Mouse (Mus musculus) lung, embryonic 16.5 days (tissue): ENCODE measurements around the gene Tube1. TPM values are rescaled to one million over a fixed set of nuclear protein-coding genes. Genes with fewer than 3 reads are reported as not detected.

ENCODE experiments used
- ATAC-seq: fragments of 200-750 bp; cut with Nextera tagmentation; 2 replicates; pipeline ENCODE4 v1.8.0; 2017; ENCODE audit warnings: low read depth, mild to moderate bottlenecking, moderate library complexity
- H3K27ac ChIP-seq: fragments of 300-500 bp; sonication (generic); 2 replicates; pipeline ENCODE4 v1.5.1; 2014; ENCODE audit warnings: mild to moderate bottlenecking, control low read depth, low read length
- H3K27me3 ChIP-seq: fragments of 300-500 bp; sonication (generic); 2 replicates; pipeline ENCODE4 v1.6.1; 2014; ENCODE audit warnings: low read depth, low read length, mixed read lengths; ENCODE audit not compliant: control insufficient read depth, insufficient read depth
- H3K36me3 ChIP-seq: fragments of 300-500 bp; sonication (generic); 2 replicates; pipeline ENCODE4 v1.6.1; 2014; ENCODE audit warnings: low read length; ENCODE audit not compliant: control insufficient read depth, insufficient read depth
- H3K4me1 ChIP-seq: fragments of 300-500 bp; sonication (generic); replicated peaks from 2 replicates; pipeline ENCODE4 v1.6.1; 2014; ENCODE audit warnings: low read length, mixed read lengths; ENCODE audit not compliant: control insufficient read depth, insufficient read depth
- H3K4me2 ChIP-seq: fragments of 300-500 bp; sonication (generic); 2 replicates; pipeline ENCODE4 v1.6.1; 2014; ENCODE audit warnings: low read depth, low read length, control low read depth
- H3K4me3 ChIP-seq: fragments of 300-500 bp; sonication (generic); 2 replicates; pipeline ENCODE4 v1.5.1; 2014; ENCODE audit warnings: mild to moderate bottlenecking, low read length, control low read depth
- H3K9ac ChIP-seq: fragments of 300-500 bp; sonication (generic); 2 replicates; pipeline ENCODE4 v1.6.1; 2014; ENCODE audit warnings: low read length, control low read depth
- H3K9me3 ChIP-seq: fragments of 300-500 bp; sonication (generic); 2 replicates; pipeline ENCODE4 v1.6.1; 2016; ENCODE audit warnings: low read length; ENCODE audit not compliant: control insufficient read depth
- WGBS: fragments of 180-500 bp; shearing (Covaris S2); extraction: QIAGEN DNeasy Blood & Tissue Kit; methylation state at CpG from one replicate; pipeline ENCODE4 v1.1.7; 2014; 5-methylcytosine and 5-hydroxymethylcytosine counted together
- polyA plus RNA-seq: library from polyadenylated mRNA; unstranded; fragments of >200 nt; fragmentation: Nextera tagmentation; extraction: Ambion mirVana; gene quantifications from 2 replicates; pipeline ENCODE4 v1.2.1, GENCODE M21; 2015

The Tube1 gene
- polyA plus RNA-seq, 1 experiment from 2014 or later = 20.6 TPM

DNA sequence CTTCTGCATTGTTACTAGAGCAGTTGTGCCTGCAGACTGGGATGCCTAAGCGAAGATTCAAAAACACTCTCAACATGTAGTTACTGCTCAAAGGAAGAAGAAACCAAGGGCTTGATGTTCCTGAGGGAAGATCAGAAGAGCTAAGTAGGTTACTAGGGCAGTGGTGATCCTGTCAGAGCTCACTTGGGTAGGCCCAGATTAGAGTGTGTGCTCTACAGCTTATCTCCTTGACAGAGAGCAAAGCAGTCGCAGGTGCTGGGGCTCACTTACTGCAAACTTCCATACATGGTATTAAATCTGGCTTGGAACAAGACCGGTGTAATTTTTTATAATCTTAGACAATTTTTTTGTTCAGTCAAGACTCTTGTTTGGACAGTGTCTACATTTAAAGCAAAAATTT lies 4.0 kb downstream of the Tube1 start:
- Histone ChIP-seq H3K4me3 (no peak overlapping the region), H3K27ac (no peak overlapping the region), H3K4me1 (peaks cover 6% of the 10 kb centered on the region), H3K9ac (no peak overlapping the region), H3K9me3 (no peaks in the 10 kb centered on the region), H3K36me3 (peaks cover 10% of the 10 kb centered on the region), H3K4me2 (no peak overlapping the region), H3K27me3 (no peaks in the 10 kb centered on the region)
- WGBS = 96% methylated on average over 3 of the region's 3 CpGs
- no peak for ATAC-seq

DNA sequence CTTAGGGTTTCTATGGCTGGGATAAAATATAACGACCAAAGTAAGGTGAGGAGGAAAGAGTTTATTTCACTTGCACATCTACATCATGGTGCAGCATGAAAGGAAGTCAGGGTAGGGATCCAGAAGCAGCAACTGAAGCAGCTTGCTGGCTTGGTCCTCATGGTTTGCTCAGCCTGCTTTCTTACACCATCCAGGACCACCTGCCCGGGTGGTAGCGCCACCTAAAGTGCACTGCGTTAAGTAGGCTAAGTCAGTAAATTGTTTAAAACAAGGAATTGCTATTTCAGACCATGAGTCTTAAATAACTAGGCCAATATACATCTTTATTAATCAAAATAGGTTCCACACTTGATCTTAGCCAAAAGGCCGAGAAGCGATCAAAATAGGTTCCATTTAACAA lies 5.0 kb downstream of the Tube1 start:
- Histone ChIP-seq H3K4me2 (no peak overlapping the region), H3K4me3 (no peak overlapping the region), H3K27me3 (no peaks in the 10 kb centered on the region), H3K4me1 (peaks cover 6% of the 10 kb centered on the region), H3K27ac (no peak overlapping the region), H3K36me3 (peaks cover 11% of the 10 kb centered on the region), H3K9me3 (no peaks in the 10 kb centered on the region), H3K9ac (no peak overlapping the region)
- ATAC-seq = no peak
- WGBS = 86% methylated on average over 6 of the region's 6 CpGs

DNA sequence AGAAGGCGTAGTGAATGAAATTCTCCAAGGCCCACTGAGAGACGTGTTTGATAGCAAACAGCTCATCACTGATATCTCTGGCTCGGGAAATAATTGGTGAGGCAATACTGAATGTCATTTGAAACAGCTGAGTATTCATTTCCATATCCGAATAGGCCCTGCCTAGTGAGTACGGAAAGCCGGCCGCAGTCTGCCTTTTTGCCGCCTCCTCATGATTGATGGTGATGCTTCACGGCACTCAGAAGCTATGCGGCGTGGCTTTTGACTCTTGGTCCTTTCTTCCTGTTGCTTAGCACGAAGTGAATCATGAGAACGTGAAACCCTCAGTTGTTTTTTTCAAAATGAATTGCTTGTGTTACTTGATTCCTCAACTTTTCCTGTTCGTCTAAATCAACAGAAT lies 7.1 kb downstream of the Tube1 start:
- peaks cover 19% of the 10 kb centered on the region for H3K36me3 ChIP-seq
- no peaks in the 10 kb centered on the region for H3K27me3 ChIP-seq
- H3K9ac ChIP-seq = no peak overlapping the region
- no peaks in the 10 kb centered on the region; the same call in 1 of the 2 replicates for H3K4me1 ChIP-seq
- no peak for ATAC-seq
- WGBS = 63% methylated on average over 14 of the region's 14 CpGs
- H3K9me3 ChIP-seq = no peaks in the 10 kb centered on the region
- no peak overlapping the region for H3K4me3 ChIP-seq
- H3K27ac ChIP-seq = no peak overlapping the region
- H3K4me2 ChIP-seq = no peak overlapping the region

DNA sequence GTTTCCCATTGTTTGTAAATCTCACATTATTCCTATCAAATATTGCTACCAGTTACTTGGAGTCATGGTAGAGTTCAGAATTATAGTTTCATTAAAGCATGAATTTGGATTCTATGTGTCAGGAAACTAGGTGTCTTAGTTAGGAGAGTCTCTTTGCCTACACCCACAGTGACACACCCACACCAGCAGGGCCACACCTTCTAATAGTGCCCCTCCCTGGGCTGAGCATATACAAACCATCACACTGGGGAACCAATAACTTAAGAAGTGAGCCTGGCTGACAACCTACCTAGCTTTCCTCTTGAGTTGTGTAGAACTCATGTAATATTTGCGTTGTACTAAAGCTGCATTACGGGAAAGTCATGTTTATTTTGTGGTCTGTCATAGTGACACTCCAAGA lies 7.6 kb downstream of the Tube1 start:
- WGBS = 81% methylated on average over 2 of the region's 2 CpGs

DNA sequence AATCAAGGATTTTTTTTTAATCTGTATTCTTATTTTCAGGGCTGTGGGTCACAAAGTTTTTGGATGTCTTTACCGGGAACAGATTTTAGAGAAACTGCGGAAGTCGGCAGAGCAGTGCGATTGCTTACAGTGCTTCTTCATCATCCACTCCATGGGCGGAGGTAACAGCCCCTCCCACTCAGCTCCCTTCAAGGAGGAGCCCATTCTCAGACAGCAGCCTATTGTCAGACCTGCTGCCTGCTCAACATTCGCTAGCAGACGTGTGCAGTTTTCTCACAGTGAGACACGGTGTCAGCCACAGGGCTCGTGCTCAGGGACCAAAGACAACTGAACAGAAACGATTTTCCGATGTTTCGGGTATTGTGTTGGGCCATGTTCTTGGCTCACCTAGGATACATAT lies 8.4 kb downstream of the Tube1 start:
- Histone ChIP-seq H3K4me3 (no peak overlapping the region), H3K36me3 (peaks cover 23% of the 10 kb centered on the region), H3K9me3 (no peaks in the 10 kb centered on the region), H3K4me2 (no peak overlapping the region), H3K27ac (no peak overlapping the region), H3K27me3 (no peaks in the 10 kb centered on the region), H3K9ac (no peak overlapping the region), H3K4me1 (no peaks in the 10 kb centered on the region)
- WGBS = 88% methylated on average over 12 of the region's 12 CpGs
- ATAC-seq = no peak

More for the DNA sequence above, 7.6 kb downstream of the Tube1 start:
- no peak overlapping the region for H3K4me2 ChIP-seq
- no peaks in the 10 kb centered on the region for H3K27me3 ChIP-seq
- H3K9me3 ChIP-seq = no peaks in the 10 kb centered on the region
- H3K27ac ChIP-seq = no peak overlapping the region
- ATAC-seq = no peak
- H3K4me3 ChIP-seq = no peak overlapping the region
- peaks cover 23% of the 10 kb centered on the region for H3K36me3 ChIP-seq
- H3K4me1 ChIP-seq = no peaks in the 10 kb centered on the region
- no peak overlapping the region for H3K9ac ChIP-seq

DNA sequence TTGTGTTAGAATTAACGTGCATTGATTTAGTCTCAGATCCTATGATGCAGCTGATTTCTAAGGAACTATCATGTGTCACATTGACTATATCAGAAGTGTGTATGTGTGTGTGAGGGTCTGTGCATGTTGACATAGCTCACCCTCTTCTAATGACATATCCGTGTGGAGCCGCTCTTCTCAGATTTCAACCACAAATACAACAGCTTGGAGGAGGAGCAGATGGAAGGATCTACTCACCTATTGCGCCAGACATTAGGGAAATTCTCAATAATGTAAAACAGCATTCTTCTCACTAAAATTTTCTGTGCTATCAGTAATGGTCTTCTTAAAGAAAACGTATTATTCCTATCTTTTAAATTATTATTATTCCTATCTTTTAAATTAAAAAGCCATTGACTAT lies 22.9 kb downstream of the Tube1 start:
- Histone ChIP-seq H3K9ac (no peak overlapping the region), H3K27ac (no peak overlapping the region), H3K9me3 (no peaks in the 10 kb centered on the region), H3K36me3 (no peaks in the 10 kb centered on the region), H3K27me3 (no peaks in the 10 kb centered on the region), H3K4me2 (no peak overlapping the region), H3K4me3 (no peak overlapping the region), H3K4me1 (no peaks in the 10 kb centered on the region)
- ATAC-seq = no peak
- 74% methylated on average over 5 of the region's 5 CpGs for WGBS

DNA sequence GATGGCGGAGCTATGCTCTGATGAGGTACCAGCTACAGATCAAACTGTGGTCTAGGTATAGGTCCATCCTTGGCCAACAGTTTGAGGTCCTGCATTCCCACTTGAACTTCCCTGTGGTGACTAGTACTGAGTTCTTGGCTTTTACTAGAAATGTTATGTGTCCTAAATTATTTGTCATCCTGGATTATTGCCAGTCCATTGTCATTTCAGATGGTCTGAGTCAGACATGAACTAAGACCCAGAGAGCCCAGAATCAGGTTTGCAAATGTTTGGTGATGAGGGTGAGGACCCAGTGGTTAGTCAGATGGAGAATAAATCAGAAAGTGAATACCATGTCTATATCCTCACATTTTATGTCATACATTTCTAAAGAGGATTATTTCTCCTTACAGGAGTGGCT lies 23.5 kb downstream of the Tube1 start:
- H3K4me3 ChIP-seq = no peak overlapping the region
- no peaks in the 10 kb centered on the region for H3K9me3 ChIP-seq
- H3K9ac ChIP-seq = no peak overlapping the region
- H3K4me1 ChIP-seq = no peaks in the 10 kb centered on the region
- no peak for ATAC-seq
- no peak overlapping the region for H3K4me2 ChIP-seq
- no peaks in the 10 kb centered on the region for H3K27me3 ChIP-seq
- no peaks in the 10 kb centered on the region for H3K36me3 ChIP-seq
- 82% methylated on average over 1 of the region's 1 CpGs for WGBS
- no peak overlapping the region for H3K27ac ChIP-seq

DNA sequence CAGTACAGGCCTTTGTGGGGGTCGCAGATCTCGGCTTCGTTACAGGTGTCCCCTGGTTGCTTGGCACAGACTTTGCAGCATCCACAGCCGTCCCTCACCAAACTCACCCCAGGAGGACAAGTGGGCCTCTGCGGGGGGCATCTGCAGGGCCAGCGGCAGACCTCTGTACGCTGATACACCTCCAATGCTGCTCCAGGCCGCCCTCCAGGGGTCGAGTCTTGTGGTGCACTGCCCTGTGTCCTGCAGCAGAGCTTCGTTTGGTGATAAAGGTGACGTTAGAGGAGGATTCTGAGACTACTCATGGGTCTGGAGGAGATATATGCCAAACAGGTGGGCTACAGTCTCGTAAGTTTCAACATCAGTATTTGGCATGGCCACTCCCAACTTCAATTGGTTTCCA lies 24.5 kb downstream of the Tube1 start:
- 54% methylated on average over 12 of the region's 12 CpGs for WGBS
- Histone ChIP-seq H3K27ac (no peak overlapping the region), H3K36me3 (no peaks in the 10 kb centered on the region), H3K9me3 (no peaks in the 10 kb centered on the region), H3K4me1 (peaks cover 8% of the 10 kb centered on the region; the same call in 1 of the 2 replicates), H3K4me3 (no peak overlapping the region), H3K4me2 (no peak overlapping the region), H3K9ac (no peak overlapping the region), H3K27me3 (no peaks in the 10 kb centered on the region)
- no peak for ATAC-seq

DNA sequence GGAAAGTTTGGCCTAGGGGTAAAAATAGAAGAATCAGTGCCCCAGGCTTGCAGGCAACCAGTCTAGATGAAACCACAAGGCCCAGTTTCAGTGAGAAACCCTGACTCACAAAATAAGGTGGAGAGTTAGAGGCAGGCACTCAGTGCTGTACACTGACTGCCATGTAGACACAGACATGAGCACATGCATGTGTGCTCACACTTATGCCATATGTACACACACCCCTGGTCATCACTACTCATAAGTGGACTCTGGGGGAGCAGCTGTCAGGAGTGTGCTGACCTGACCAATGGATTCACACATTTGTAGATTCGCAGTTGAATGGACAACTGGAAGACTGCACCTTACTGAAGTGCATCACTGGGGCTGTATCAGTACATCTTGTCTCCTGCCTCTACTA lies 27.6 kb downstream of the Tube1 start:
- H3K4me3 ChIP-seq = no peak overlapping the region
- H3K4me2 ChIP-seq = no peak overlapping the region
- H3K27ac ChIP-seq = no peak overlapping the region
- H3K9ac ChIP-seq = no peak overlapping the region
- no peaks in the 10 kb centered on the region for H3K36me3 ChIP-seq
- peaks cover 9% of the 10 kb centered on the region for H3K4me1 ChIP-seq
- ATAC-seq = no peak
- WGBS = 92% methylated on average over 1 of the region's 1 CpGs
- no peaks in the 10 kb centered on the region for H3K27me3 ChIP-seq
- H3K9me3 ChIP-seq = no peaks in the 10 kb centered on the region
